Mouse (Mus musculus) forebrain, embryonic 16.5 days (tissue): ENCODE measurements around the gene Cadps. TPM values are rescaled to one million over a fixed set of nuclear protein-coding genes. Genes with fewer than 3 reads are reported as not detected.

ENCODE experiments used
- ATAC-seq: fragments of 200-750 bp; cut with Nextera tagmentation; 2 replicates; pipeline ENCODE4 v1.8.0; 2017; ENCODE audit warnings: mild to moderate bottlenecking, moderate library complexity
- H3K27ac ChIP-seq: fragments of 300-500 bp; sonication (generic); 2 replicates; pipeline ENCODE4 v1.5.1; 2014; ENCODE audit warnings: low read length, control low read depth
- H3K27me3 ChIP-seq: fragments of 300-500 bp; sonication (generic); replicated peaks from 2 replicates; pipeline ENCODE4 v1.6.1; 2014; ENCODE audit warnings: low read length; ENCODE audit not compliant: control insufficient read depth, insufficient read depth
- H3K36me3 ChIP-seq: fragments of 300-500 bp; sonication (generic); 2 replicates; pipeline ENCODE4 v1.6.1; 2014; ENCODE audit not compliant: control insufficient read depth, insufficient read depth
- H3K4me1 ChIP-seq: fragments of 300-500 bp; sonication (generic); replicated peaks from 2 replicates; pipeline ENCODE4 v1.6.1; 2014; ENCODE audit warnings: low read length; ENCODE audit not compliant: control insufficient read depth, insufficient read depth
- H3K4me2 ChIP-seq: fragments of 300-500 bp; sonication (generic); 2 replicates; pipeline ENCODE4 v1.6.1; 2014; ENCODE audit warnings: mild to moderate bottlenecking, low read length, control low read depth
- H3K4me3 ChIP-seq: fragments of 300-500 bp; sonication (generic); replicated peaks from 2 replicates; pipeline ENCODE4 v1.5.1; 2014; ENCODE audit warnings: mild to moderate bottlenecking, low read length, control low read depth
- H3K9ac ChIP-seq: fragments of 300-500 bp; sonication (generic); replicated peaks from 2 replicates; pipeline ENCODE4 v1.6.1; 2014; ENCODE audit warnings: low read depth, low read length, control low read depth
- H3K9me3 ChIP-seq: fragments of 300-500 bp; sonication (generic); 2 replicates; pipeline ENCODE4 v1.6.1; 2016; ENCODE audit warnings: low read length; ENCODE audit not compliant: control insufficient read depth
- WGBS: fragments of 180-500 bp; shearing (Covaris S2); extraction: QIAGEN DNeasy Blood & Tissue Kit; methylation state at CpG from one replicate; pipeline ENCODE4 v1.1.7; 2014; 5-methylcytosine and 5-hydroxymethylcytosine counted together
- polyA plus RNA-seq: library from polyadenylated mRNA; unstranded; fragments of >200 nt; fragmentation: Nextera tagmentation; extraction: Ambion mirVana; gene quantifications from 2 replicates; pipeline ENCODE4 v1.2.1, GENCODE M21; 2015

Gene Cadps
- polyA plus RNA-seq, 1 experiment from 2014 or later, result 30.3 TPM

- Histone ChIP-seq H3K4me2 (no peak overlapping the region), H3K27ac (no peak overlapping the region), H3K4me1 (0 out of 2 replicates have a peak, but pooled peaks cover 2% of the 10 kb centered on the region), H3K9ac (no peak overlapping the region), H3K4me3 (no peak overlapping the region), H3K9me3 (no peaks in the 10 kb centered on the region), H3K36me3 (no peaks in the 10 kb centered on the region), H3K27me3 (no peaks in the 10 kb centered on the region)
- no peak for ATAC-seq
- 56% methylated on average over 1 of the region's 1 CpGs for WGBS
Observed at GRCm38 (mm10) chr14:12780016-12780415, 42.9 kb downstream of the Cadps start.

- H3K4me2 ChIP-seq, result no peak overlapping the region
- no peak for ATAC-seq
- H3K4me1 ChIP-seq, result 0 out of 2 replicates have a peak, but pooled peaks cover 2% of the 10 kb centered on the region
- no peaks in the 10 kb centered on the region for H3K9me3 ChIP-seq
- no peak overlapping the region for H3K9ac ChIP-seq
- no peaks in the 10 kb centered on the region for H3K27me3 ChIP-seq
- no peaks in the 10 kb centered on the region for H3K36me3 ChIP-seq
- H3K27ac ChIP-seq, result no peak overlapping the region
- H3K4me3 ChIP-seq, result no peak overlapping the region
- WGBS, result 66% methylated on average over 4 of the region's 4 CpGs
Observed at GRCm38 (mm10) chr14:12777990-12778389, 44.9 kb downstream of the Cadps start.

GRCm38 (mm10) chr14:12768870-12769269 is 54.0 kb downstream of the Cadps start:
- Histone ChIP-seq H3K4me2 (no peak overlapping the region), H3K27ac (no peak overlapping the region), H3K9ac (no peak overlapping the region), H3K4me3 (no peak overlapping the region), H3K36me3 (no peaks in the 10 kb centered on the region), H3K27me3 (no peaks in the 10 kb centered on the region), H3K4me1 (no peaks in the 10 kb centered on the region), H3K9me3 (peaks cover under 1% of the 10 kb centered on the region; the same call in 1 of the 2 replicates)
- ATAC-seq, result no peak
- 91% methylated on average over 1 of the region's 1 CpGs for WGBS

- ATAC-seq, result no peak
- Histone ChIP-seq H3K4me3 (no peak overlapping the region), H3K4me2 (no peak overlapping the region), H3K36me3 (no peaks in the 10 kb centered on the region), H3K9ac (no peak overlapping the region), H3K27ac (no peak overlapping the region), H3K4me1 (no peaks in the 10 kb centered on the region), H3K27me3 (no peaks in the 10 kb centered on the region), H3K9me3 (no peaks in the 10 kb centered on the region)
- WGBS, result 95% methylated on average over 4 of the region's 4 CpGs
Observed at GRCm38 (mm10) chr14:12753237-12753636, 69.6 kb downstream of the Cadps start.

GRCm38 (mm10) chr14:12751821-12752220 is 71.1 kb downstream of the Cadps start:
- Histone ChIP-seq H3K9me3 (no peaks in the 10 kb centered on the region), H3K27ac (no peak overlapping the region), H3K27me3 (no peaks in the 10 kb centered on the region), H3K4me3 (no peak overlapping the region), H3K36me3 (no peaks in the 10 kb centered on the region), H3K4me1 (no peaks in the 10 kb centered on the region), H3K4me2 (no peak overlapping the region), H3K9ac (no peak overlapping the region)
- WGBS, result 76% methylated on average over 1 of the region's 1 CpGs
- no peak for ATAC-seq

GRCm38 (mm10) chr14:12730979-12731378 is 91.9 kb downstream of the Cadps start:
- Histone ChIP-seq H3K9me3 (no peaks in the 10 kb centered on the region), H3K27me3 (no peaks in the 10 kb centered on the region), H3K4me1 (no peaks in the 10 kb centered on the region), H3K4me2 (no peak overlapping the region), H3K36me3 (no peaks in the 10 kb centered on the region), H3K9ac (no peak overlapping the region), H3K27ac (no peak overlapping the region), H3K4me3 (no peak overlapping the region)
- 74% methylated on average over 2 of the region's 2 CpGs for WGBS
- no peak for ATAC-seq

GRCm38 (mm10) chr14:12722452-12723194 is 100.3 kb downstream of the Cadps start:
- 86% methylated on average over 1 of the region's 1 CpGs for WGBS
- Histone ChIP-seq H3K36me3 (no peaks in the 10 kb centered on the region), H3K27ac (no peak overlapping the region), H3K9ac (no peak overlapping the region), H3K9me3 (no peaks in the 10 kb centered on the region), H3K4me2 (no peak overlapping the region), H3K4me1 (peaks cover 12% of the 10 kb centered on the region; the same call in 1 of the 2 replicates), H3K27me3 (no peaks in the 10 kb centered on the region), H3K4me3 (no peak overlapping the region)
- ATAC-seq, result no peak

- no peaks in the 10 kb centered on the region for H3K27me3 ChIP-seq
- no peak overlapping the region for H3K9ac ChIP-seq
- ATAC-seq, result peak; percentile 93
- peaks cover 12% of the 10 kb centered on the region; the same call in 1 of the 2 replicates for H3K4me1 ChIP-seq
- H3K27ac ChIP-seq, result 0 out of 2 replicates have a peak overlapping the region, but pooled peaks have one; percentile 21
- H3K4me2 ChIP-seq, result no peak overlapping the region
- no peaks in the 10 kb centered on the region for H3K9me3 ChIP-seq
- WGBS, result 11% methylated on average over 3 of the region's 3 CpGs
- H3K4me3 ChIP-seq, result no peak overlapping the region
- no peaks in the 10 kb centered on the region for H3K36me3 ChIP-seq
Observed at GRCm38 (mm10) chr14:12718766-12719165, 104.1 kb downstream of the Cadps start.

GRCm38 (mm10) chr14:12715906-12716659 is 106.8 kb downstream of the Cadps start:
- no peak for ATAC-seq
- H3K27ac ChIP-seq, result no peak overlapping the region
- no peak overlapping the region for H3K9ac ChIP-seq
- H3K36me3 ChIP-seq, result no peaks in the 10 kb centered on the region
- H3K9me3 ChIP-seq, result no peaks in the 10 kb centered on the region
- no peak overlapping the region for H3K4me3 ChIP-seq
- H3K4me2 ChIP-seq, result no peak overlapping the region
- 77% methylated on average over 2 of the region's 2 CpGs for WGBS
- no peaks in the 10 kb centered on the region for H3K27me3 ChIP-seq
- peaks cover 12% of the 10 kb centered on the region; the same call in 1 of the 2 replicates for H3K4me1 ChIP-seq
